Mouse (Mus musculus) MEL (cell line): Measurements from ENCODE around the gene Mapk10. TPM values are rescaled to one million over a fixed set of nuclear protein-coding genes. Genes with fewer than 3 reads are reported as not detected.

Experiments
- DNase-seq: peaks from one replicate; pipeline ENCODE4 v3.0.0; 2011; ENCODE audit warnings: low read depth, low spot score
- H3K27ac ChIP-seq: 2 replicates; pipeline ENCODE4 v1.5.1; 2012; ENCODE audit warnings: low read depth, mild to moderate bottlenecking, control low read depth, low read length, moderate library complexity; ENCODE audit not compliant: control insufficient read depth
- H3K27me3 ChIP-seq, 2 experiments: fragments of 150-350 bp in 1 of 2; sonication (generic) in 1 of 2; 2 replicates each; pipeline ENCODE4 v1.6.1; 2012; ENCODE audit warnings: low read length in 2 of 2, mild to moderate bottlenecking in 2 of 2, improper control_type of control experiment in 1 of 2, moderate library complexity in 1 of 2; ENCODE audit not compliant: insufficient read depth in 2 of 2, control insufficient read depth in 1 of 2
- H3K36me3 ChIP-seq, 2 experiments: 2 replicates each; pipeline ENCODE4 v1.6.1; 2012 to 2014; ENCODE audit warnings: low read length in 2 of 2, improper control_type of control experiment in 1 of 2, inconsistent platforms in 1 of 2, mild to moderate bottlenecking in 1 of 2; ENCODE audit not compliant: insufficient read depth in 2 of 2, control insufficient read depth in 1 of 2
- H3K4me1 ChIP-seq, 2 experiments: fragments of 150-350 bp in 1 of 2; sonication (generic) in 1 of 2; 2 replicates each; pipeline ENCODE4 v1.6.1; 2012; ENCODE audit warnings: low read length in 2 of 2, improper control_type of control experiment in 1 of 2, mild to moderate bottlenecking in 1 of 2; ENCODE audit not compliant: insufficient read depth in 2 of 2, control insufficient read depth in 1 of 2
- H3K4me3 ChIP-seq, 2 experiments: fragments of 150-350 bp in 1 of 2; sonication (generic) in 1 of 2; 2 replicates each; pipeline ENCODE4 v1.5.1; 2012; ENCODE audit warnings: low read depth in 2 of 2, low read length in 2 of 2, mild to moderate bottlenecking in 2 of 2, moderate library complexity in 2 of 2, control low read depth in 1 of 2, improper control_type of control experiment in 1 of 2; ENCODE audit not compliant: control insufficient read depth in 1 of 2, insufficient read depth in 1 of 2
- H3K79me2 ChIP-seq: 2 replicates; pipeline ENCODE4 v1.6.1; 2012; ENCODE audit warnings: mild to moderate bottlenecking, low read length, moderate library complexity; ENCODE audit not compliant: control insufficient read depth, poor library complexity, insufficient read depth
- H3K9ac ChIP-seq: 2 replicates; pipeline ENCODE4 v1.6.1; 2012; ENCODE audit warnings: low read depth, mild to moderate bottlenecking, control low read depth, low read length, moderate library complexity; ENCODE audit not compliant: control insufficient read depth, poor library complexity, severe bottlenecking
- H3K9me3 ChIP-seq: fragments of 150-350 bp; sonication (generic); replicated peaks from 2 replicates; pipeline ENCODE4 v1.6.1; 2012; ENCODE audit warnings: mild to moderate bottlenecking, low read length, improper control_type of control experiment, moderate library complexity; ENCODE audit not compliant: insufficient read depth
- CHD2 ChIP-seq: IDR thresholded peaks from 2 replicates; pipeline ENCODE4 v1.6.1; 2011; ENCODE audit warnings: low read length, improper control_type of control experiment
- CTCF ChIP-seq, 3 experiments: IDR thresholded peaks in 2 of 3; conservative IDR thresholded peaks in 1 of 3; 2 replicates each; pipeline ENCODE4 v1.5.1; 2011 to 2012; ENCODE audit warnings: low read length in 3 of 3, low read depth in 2 of 3, mild to moderate bottlenecking in 2 of 3, improper control_type of control experiment in 1 of 3, inconsistent platforms in 1 of 3, mixed read lengths in 1 of 3, moderate library complexity in 1 of 3; ENCODE audit not compliant: control insufficient read depth in 1 of 3, insufficient read depth in 1 of 3, poor library complexity in 1 of 3, severe bottlenecking in 1 of 3
- E2F4 ChIP-seq: IDR thresholded peaks from 2 replicates; pipeline ENCODE4 v1.6.1; 2011; ENCODE audit warnings: low read depth, low read length, improper control_type of control experiment, borderline replicate concordance
- ELF1 ChIP-seq: IDR thresholded peaks from 2 replicates; pipeline ENCODE4 v1.6.1; 2014; ENCODE audit warnings: low read depth, mild to moderate bottlenecking, inconsistent platforms, low read length, improper control_type of control experiment, moderate library complexity
- GABPA ChIP-seq: IDR thresholded peaks from 2 replicates; pipeline ENCODE4 v1.6.1; 2012; ENCODE audit warnings: low read depth, mild to moderate bottlenecking, inconsistent platforms, low read length, improper control_type of control experiment, moderate library complexity
- MAFK ChIP-seq: IDR thresholded peaks from 2 replicates; pipeline ENCODE4 v1.6.1; 2011; ENCODE audit warnings: low read depth, mild to moderate bottlenecking, low read length, improper control_type of control experiment, borderline replicate concordance
- MAX ChIP-seq: IDR thresholded peaks from 2 replicates; pipeline ENCODE4 v1.6.1; 2011; ENCODE audit warnings: low read length, improper control_type of control experiment
- MAZ ChIP-seq: IDR thresholded peaks from 2 replicates; pipeline ENCODE4 v1.6.1; 2012; ENCODE audit warnings: low read depth, mild to moderate bottlenecking, inconsistent platforms, low read length, improper control_type of control experiment
- MEF2A ChIP-seq: IDR thresholded peaks from 2 replicates; pipeline ENCODE4 v1.6.1; 2014; ENCODE audit warnings: low read depth, mild to moderate bottlenecking, inconsistent platforms, low read length, improper control_type of control experiment; ENCODE audit not compliant: poor library complexity, insufficient replicate concordance, severe bottlenecking; ENCODE audit errors: extremely low read depth
- MYB ChIP-seq: IDR thresholded peaks from 2 replicates; pipeline ENCODE4 v1.6.1; 2011; ENCODE audit warnings: mild to moderate bottlenecking, low read depth, low read length, improper control_type of control experiment
- MYC ChIP-seq: IDR thresholded peaks from 2 replicates; pipeline ENCODE4 v1.6.1; 2011; ENCODE audit warnings: low read depth, mild to moderate bottlenecking, low read length, improper control_type of control experiment, moderate library complexity
- NELFE ChIP-seq: IDR thresholded peaks from 2 replicates; pipeline ENCODE4 v1.6.1; 2011; ENCODE audit warnings: low read depth, low read length, improper control_type of control experiment
- NRF1 ChIP-seq: IDR thresholded peaks from 2 replicates; pipeline ENCODE4 v1.6.1; 2014; ENCODE audit warnings: low read depth, mild to moderate bottlenecking, inconsistent platforms, low read length, improper control_type of control experiment, moderate library complexity; ENCODE audit not compliant: poor library complexity, insufficient read depth, severe bottlenecking
- POLR2A ChIP-seq, 2 experiments: IDR thresholded peaks; 2 replicates each; pipeline ENCODE4 v1.6.1; 2011 to 2012; ENCODE audit warnings: low read length in 2 of 2, mild to moderate bottlenecking in 2 of 2, control low read depth in 1 of 2, improper control_type of control experiment in 1 of 2, low read depth in 1 of 2, moderate library complexity in 1 of 2; ENCODE audit not compliant: control insufficient read depth in 1 of 2, insufficient read depth in 1 of 2, poor library complexity in 1 of 2
- POLR2AphosphoS2 ChIP-seq: IDR thresholded peaks from 2 replicates; pipeline ENCODE4 v1.6.1; 2011; ENCODE audit warnings: low read length, improper control_type of control experiment
- POLR2AphosphoS5 ChIP-seq: IDR thresholded peaks from 2 replicates; pipeline ENCODE4 v1.6.1; 2012; ENCODE audit warnings: low read depth, borderline replicate concordance, mild to moderate bottlenecking, inconsistent platforms, low read length, moderate library complexity, mixed read lengths
- TBP ChIP-seq: IDR thresholded peaks from 2 replicates; pipeline ENCODE4 v1.8.0; 2011; ENCODE audit warnings: low read depth, low read length, improper control_type of control experiment
- TCF12 ChIP-seq: IDR thresholded peaks from 2 replicates; pipeline ENCODE4 v1.6.1; 2014; ENCODE audit warnings: low read depth, mild to moderate bottlenecking, inconsistent platforms, low read length, improper control_type of control experiment, moderate library complexity
- USF1 ChIP-seq: IDR thresholded peaks from 2 replicates; pipeline ENCODE4 v1.6.1; 2014; ENCODE audit warnings: low read depth, mild to moderate bottlenecking, inconsistent platforms, low read length, improper control_type of control experiment, moderate library complexity
- polyA plus RNA-seq, 2 experiments: library from polyadenylated mRNA; stranded (reverse) in 1 of 2; unstranded in 1 of 2; fragments of >175 nt in 1 of 2; fragments of >200 nt in 1 of 2; gene quantifications; 2 replicates each; pipeline versions ENCODE4 v1.2.1 to v1.2.4; 2012; ENCODE audit warnings: low replicate concordance in 2 of 2, low read depth in 1 of 2; ENCODE audit not compliant: insufficient read length in 2 of 2, insufficient read depth in 1 of 2, missing spikeins in 1 of 2
- total RNA-seq: library from RNA; depleted of rRNA; stranded (reverse); fragments of 300-350 nt; gene quantifications from 2 replicates; pipeline ENCODE4 v1.2.3, GENCODE M21; 2012; rRNA removed

Gene Mapk10
- total RNA-seq, result not detected in 2 replicates
- polyA plus RNA-seq, result not detected

DNA sequence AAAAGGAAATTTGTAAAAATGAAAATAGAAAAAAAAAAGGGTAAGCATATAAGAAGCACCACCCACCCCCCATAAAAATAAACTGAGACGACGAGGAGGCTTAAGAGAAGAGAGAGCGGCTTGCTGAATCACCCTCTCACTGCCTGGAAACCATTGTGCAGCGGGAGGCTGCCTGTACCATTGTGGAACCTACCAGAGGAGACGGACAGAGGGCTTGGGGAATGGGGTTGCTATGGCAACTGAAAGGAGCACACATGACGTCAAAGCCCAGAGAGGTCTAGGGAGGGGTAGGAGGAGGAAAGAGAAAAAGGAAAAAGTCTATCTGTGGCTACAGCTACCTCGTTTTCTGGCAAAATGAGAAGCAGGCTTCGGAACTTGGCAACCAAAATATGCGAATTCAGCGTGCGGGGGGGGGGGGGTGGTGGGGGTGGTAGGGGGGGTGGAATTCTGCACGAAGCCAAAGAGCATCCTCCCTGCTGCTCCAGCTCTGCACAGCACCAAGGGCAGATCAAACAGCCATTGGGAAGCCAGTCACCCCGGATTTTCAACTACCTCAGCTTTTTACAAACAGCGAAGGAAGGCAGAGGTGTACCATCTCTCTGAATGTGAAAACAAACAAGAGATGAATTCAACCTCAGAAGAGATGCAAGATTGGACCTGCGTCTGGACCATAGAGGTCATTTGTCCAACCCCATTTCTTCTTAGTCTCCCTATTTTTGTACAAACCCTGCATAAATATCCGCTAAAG is at the start of gene Mapk10:
Gene Mapk10, minus strand, starts transcription at position 234 of the 748 bp plus-strand sequence.
- H3K27ac ChIP-seq, result no peak within 1 kb of the TSS
- H3K27me3 ChIP-seq, result no peaks in the 10 kb centered on the region
- H3K9ac ChIP-seq, result no peak within 1 kb of the TSS
- H3K4me1 ChIP-seq, result no peaks in the 10 kb centered on the region
- TF ChIP-seq MYC (no peak), GABPA (no peak), TBP (no peak), POLR2AphosphoS2 (no peak), TCF12 (no peak), CHD2 (no peak), POLR2A (IDR thresholded peaks at IDR 0.05; ENCODE audit: control insufficient read depth in 1 of 2, insufficient read depth in 1 of 2, low read depth in 1 of 2, low read length in 2 of 2, poor library complexity in 1 of 2) (no peak), USF1 (no peak), MAX (no peak), E2F4 (no peak)
- TF ChIP-seq, all 39 proteins: peak for 0
- no peak within 1 kb of the TSS for H3K4me3 ChIP-seq
- H3K9me3 ChIP-seq, result no peaks in the 10 kb centered on the region
- DNase-seq, result no peak
- no peaks in the 10 kb centered on the region for H3K79me2 ChIP-seq
- H3K36me3 ChIP-seq, result no peaks in the 10 kb centered on the region

DNA sequence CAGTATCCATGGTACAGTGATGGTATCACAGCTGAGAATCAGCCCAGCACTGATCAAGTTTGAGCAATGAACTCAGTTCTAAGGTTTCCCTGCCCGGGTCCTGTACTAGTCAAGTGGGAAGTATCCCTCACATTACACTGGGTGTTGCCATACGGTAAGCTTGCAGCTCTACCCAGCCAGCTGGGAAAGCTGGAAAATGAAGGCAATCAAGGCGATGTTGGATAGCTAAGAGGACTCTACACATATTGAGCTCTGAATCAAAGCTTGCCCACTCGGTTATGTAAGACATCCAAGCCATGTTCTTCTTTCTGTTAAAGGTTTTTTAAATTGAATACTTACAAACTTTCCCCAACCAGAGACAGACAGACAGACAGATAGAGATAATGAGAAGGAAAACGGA is 45.0 kb upstream of the Mapk10 start:
- Histone ChIP-seq H3K27ac (no peak overlapping the region), H3K4me3 (no peak overlapping the region), H3K9ac (no peak overlapping the region), H3K36me3 (no peaks in the 10 kb centered on the region), H3K79me2 (no peaks in the 10 kb centered on the region), H3K9me3 (no peaks in the 10 kb centered on the region), H3K27me3 (no peaks in the 10 kb centered on the region), H3K4me1 (no peaks in the 10 kb centered on the region)
- TF ChIP-seq MYB (no peak), CTCF (IDR thresholded peaks at IDR 0.05 in 2 of 3, conservative IDR thresholded peaks at IDR 0.05 in 1 of 3; ENCODE audit: control insufficient read depth in 1 of 3, insufficient read depth in 1 of 3, low read depth in 2 of 3, low read length in 3 of 3, poor library complexity in 1 of 3, severe bottlenecking in 1 of 3) (no peak)
- DNase-seq, result no peak

DNA sequence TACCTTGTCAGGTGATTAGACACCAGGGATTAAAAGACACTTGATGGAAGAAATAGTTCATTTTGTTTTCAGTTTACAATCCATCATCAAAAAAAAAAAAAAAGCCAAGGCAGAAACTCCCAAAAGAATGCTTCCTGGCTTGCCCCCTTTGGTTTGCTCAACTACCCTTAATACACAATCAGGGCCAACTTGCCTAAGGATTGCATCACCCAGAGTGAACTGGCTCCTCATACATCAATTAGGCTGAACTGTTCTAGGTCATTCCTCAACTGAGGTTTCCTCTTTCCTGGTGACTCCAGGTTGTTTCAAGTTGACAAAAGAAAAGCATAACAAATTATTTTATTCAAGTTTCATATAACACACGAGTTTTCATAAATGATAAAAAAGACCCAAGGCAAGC is 31.3 kb upstream of the Mapk10 start:
- no peaks in the 10 kb centered on the region for H3K79me2 ChIP-seq
- no peaks in the 10 kb centered on the region for H3K27me3 ChIP-seq
- H3K4me3 ChIP-seq, result no peak overlapping the region
- no peaks in the 10 kb centered on the region for H3K9me3 ChIP-seq
- no peaks in the 10 kb centered on the region for H3K36me3 ChIP-seq
- no peak for DNase-seq
- H3K4me1 ChIP-seq, result no peaks in the 10 kb centered on the region
- H3K9ac ChIP-seq, result no peak overlapping the region
- TF ChIP-seq MYB, result no peak
- TF ChIP-seq POLR2AphosphoS5, result no peak
- TF ChIP-seq ELF1, result no peak
- TF ChIP-seq NELFE, result no peak
- TF ChIP-seq POLR2AphosphoS2, result no peak
- TF ChIP-seq USF1, result no peak
- TF ChIP-seq NRF1, result no peak
- no peak for TF ChIP-seq MAZ
- no peak for TF ChIP-seq MEF2A
- no peak for TF ChIP-seq MAFK
- no peak for TF ChIP-seq GABPA
- TF ChIP-seq, all 39 proteins: peak for 0
- H3K27ac ChIP-seq, result no peak overlapping the region
